Mouse (Mus musculus) intestine, embryonic 14.5 days (tissue): ENCODE data around the gene Plod3. TPM values are rescaled to one million over a fixed set of nuclear protein-coding genes. Genes with fewer than 3 reads are reported as not detected.
"Not testable (repeated sequence)": the region's sequence is repeated elsewhere in the genome, so short reads cannot be mapped to it uniquely, and the experiment has no call there.

ENCODE experiments used
- ATAC-seq: fragments of 200-750 bp; cut with Nextera tagmentation; replicated peaks from 2 replicates; pipeline ENCODE4 v1.8.0; 2017; ENCODE audit warnings: low read depth, moderate number of reproducible peaks, moderate TSS enrichment, moderate library complexity; ENCODE audit not compliant: low FRiP score, low TSS enrichment
- DNase-seq: peaks from one replicate; pipeline ENCODE4 v3.0.0-alpha.2; 2018; ENCODE audit warnings: low spot score
- H3K27ac ChIP-seq: fragments of 300-500 bp; sonication (generic); 2 replicates; pipeline ENCODE4 v1.5.1; 2014; ENCODE audit warnings: low read depth, mild to moderate bottlenecking, control low read depth
- H3K27me3 ChIP-seq: fragments of 300-500 bp; sonication (generic); replicated peaks from 2 replicates; pipeline ENCODE4 v1.6.1; 2014; ENCODE audit warnings: low read length, control low read depth; ENCODE audit not compliant: control insufficient read depth, insufficient read depth
- H3K36me3 ChIP-seq: fragments of 300-500 bp; sonication (generic); 2 replicates; pipeline ENCODE4 v1.6.1; 2014; ENCODE audit warnings: low read length, control low read depth; ENCODE audit not compliant: control insufficient read depth, insufficient read depth
- H3K4me1 ChIP-seq: fragments of 300-500 bp; sonication (generic); replicated peaks from 2 replicates; pipeline ENCODE4 v1.6.1; 2014; ENCODE audit warnings: low read length, control low read depth, mixed read lengths; ENCODE audit not compliant: control insufficient read depth, insufficient read depth
- H3K4me2 ChIP-seq: fragments of 300-500 bp; sonication (generic); 2 replicates; pipeline ENCODE4 v1.6.1; 2014; ENCODE audit warnings: low read length
- H3K4me3 ChIP-seq: fragments of 300-500 bp; sonication (generic); 2 replicates; pipeline ENCODE4 v1.5.1; 2014; ENCODE audit warnings: low read depth, low read length, control low read depth, mixed read lengths
- H3K9ac ChIP-seq: fragments of 300-500 bp; sonication (generic); 2 replicates; pipeline ENCODE4 v1.6.1; 2014; ENCODE audit warnings: mild to moderate bottlenecking, low read length
- H3K9me3 ChIP-seq: fragments of 300-500 bp; sonication (generic); 2 replicates; pipeline ENCODE4 v1.6.1; 2016; ENCODE audit warnings: low read length, control low read depth; ENCODE audit not compliant: control insufficient read depth
- WGBS: fragments of 180-500 bp; shearing (Covaris S2); extraction: QIAGEN DNeasy Blood & Tissue Kit; methylation state at CpG from one replicate; pipeline ENCODE4 v1.1.7; 2014; 5-methylcytosine and 5-hydroxymethylcytosine counted together
- polyA plus RNA-seq: library from polyadenylated mRNA; unstranded; fragments of >200 nt; fragmentation: Nextera tagmentation; extraction: Ambion mirVana; gene quantifications from 2 replicates; pipeline ENCODE4 v1.2.1, GENCODE M21; 2014

The Plod3 gene
- polyA plus RNA-seq, 1 experiment from 2014 or later, result 42.0 TPM

GRCm38 (mm10) chr5:136949551-136950336 lies 37.1 kb upstream of the Plod3 start:
- H3K27me3 ChIP-seq, H3K27ac ChIP-seq, H3K9me3 ChIP-seq, ATAC-seq, H3K36me3 ChIP-seq, H3K9ac ChIP-seq, DNase-seq, H3K4me3 ChIP-seq, H3K4me2 ChIP-seq: not testable (repeated sequence)
- WGBS, result 82% methylated on average over 14 of the region's 14 CpGs
- peaks cover 10% of the 10 kb centered on the region for H3K4me1 ChIP-seq

- Histone ChIP-seq H3K4me1 (peaks cover 10% of the 10 kb centered on the region), H3K4me3 (no peak overlapping the region), H3K4me2 (no peak overlapping the region), H3K9me3 (no peaks in the 10 kb centered on the region), H3K27me3 (no peaks in the 10 kb centered on the region), H3K27ac (no peak overlapping the region), H3K9ac (no peak overlapping the region), H3K36me3 (no peaks in the 10 kb centered on the region)
- WGBS, result 85% methylated on average over 6 of the region's 6 CpGs
- DNase-seq (no peak), ATAC-seq (no peak)
Measured at GRCm38 (mm10) chr5:136950521-136950920, 36.3 kb upstream of the Plod3 start.

GRCm38 (mm10) chr5:136952153-136952552 lies 34.7 kb upstream of the Plod3 start:
- peaks cover 10% of the 10 kb centered on the region for H3K4me1 ChIP-seq
- H3K9me3 ChIP-seq, result no peaks in the 10 kb centered on the region
- H3K27me3 ChIP-seq, result no peaks in the 10 kb centered on the region
- no peak overlapping the region for H3K4me3 ChIP-seq
- no peaks in the 10 kb centered on the region for H3K36me3 ChIP-seq
- DNase-seq (no peak), ATAC-seq (no peak)
- no peak overlapping the region for H3K27ac ChIP-seq
- 75% methylated on average over 4 of the region's 4 CpGs for WGBS
- no peak overlapping the region for H3K4me2 ChIP-seq
- no peak overlapping the region for H3K9ac ChIP-seq

GRCm38 (mm10) chr5:136953015-136953414 lies 33.8 kb upstream of the Plod3 start, which contains the start of gene Fis1:
TSS of gene Fis1 (plus strand) at chr5:136953275.
- WGBS, result under 1% methylated on average over 23 of the region's 23 CpGs
- ATAC-seq, result peak; percentile 98
- no peaks in the 10 kb centered on the region for H3K27me3 ChIP-seq
- DNase-seq, result peak; percentile 97
- H3K4me3 ChIP-seq, result peak within 1 kb of the TSS; percentile 94
- no peaks in the 10 kb centered on the region for H3K36me3 ChIP-seq
- H3K4me1 ChIP-seq, result peaks cover 10% of the 10 kb centered on the region
- peak within 1 kb of the TSS; percentile 81 for H3K9ac ChIP-seq
- H3K27ac ChIP-seq, result peak within 1 kb of the TSS; percentile 66
- H3K4me2 ChIP-seq, result peak within 1 kb of the TSS; percentile 70
- no peaks in the 10 kb centered on the region for H3K9me3 ChIP-seq

GRCm38 (mm10) chr5:136953440-136953951 lies 33.3 kb upstream of the Plod3 start:
- no peaks in the 10 kb centered on the region for H3K36me3 ChIP-seq
- whole genome bisulfite sequencing, result 2% methylated on average over 12 of the region's 12 CpGs
- ATAC-seq (0 out of 2 replicates have a peak, but pooled peaks have one; percentile 13), DNase-seq (peak; percentile 67)
- H3K4me2 ChIP-seq, result peak overlapping the region; percentile 70
- H3K27me3 ChIP-seq, result no peaks in the 10 kb centered on the region
- no peaks in the 10 kb centered on the region for H3K9me3 ChIP-seq
- H3K4me1 ChIP-seq, result peaks cover 10% of the 10 kb centered on the region
- H3K9ac ChIP-seq, result peak overlapping the region; percentile 81
- H3K27ac ChIP-seq, result peak overlapping the region; percentile 66
- H3K4me3 ChIP-seq, result peak overlapping the region; percentile 94

- ATAC-seq, result no peak
- no peak overlapping the region for H3K27ac ChIP-seq
- DNase-seq, result no peak
- no peaks in the 10 kb centered on the region for H3K9me3 ChIP-seq
- 74% methylated on average over 4 of the region's 4 CpGs for WGBS
- H3K36me3 ChIP-seq, result no peaks in the 10 kb centered on the region
- no peak overlapping the region for H3K4me3 ChIP-seq
- H3K27me3 ChIP-seq, result no peaks in the 10 kb centered on the region
- no peak overlapping the region for H3K4me2 ChIP-seq
- no peak overlapping the region for H3K9ac ChIP-seq
- H3K4me1 ChIP-seq, result peaks cover 10% of the 10 kb centered on the region
Measured at GRCm38 (mm10) chr5:136955622-136956021, 31.2 kb upstream of the Plod3 start.

- H3K36me3 ChIP-seq, result no peaks in the 10 kb centered on the region
- no peaks in the 10 kb centered on the region for H3K27me3 ChIP-seq
- no peak overlapping the region for H3K9ac ChIP-seq
- WGBS, result 93% methylated on average over 1 of the region's 1 CpGs
- DNase-seq (no peak), ATAC-seq (no peak)
- no peak overlapping the region for H3K4me2 ChIP-seq
- H3K27ac ChIP-seq, result no peak overlapping the region
- H3K4me1 ChIP-seq, result peaks cover 14% of the 10 kb centered on the region
- no peaks in the 10 kb centered on the region for H3K9me3 ChIP-seq
- no peak overlapping the region for H3K4me3 ChIP-seq
Measured at GRCm38 (mm10) chr5:136957250-136957649, 29.6 kb upstream of the Plod3 start.

- H3K27me3 ChIP-seq, result no peaks in the 10 kb centered on the region
- ATAC-seq (0 out of 2 replicates have a peak, but pooled peaks have one; percentile 18), DNase-seq (no peak)
- H3K9me3 ChIP-seq, result no peaks in the 10 kb centered on the region
- H3K4me2 ChIP-seq, result no peak overlapping the region
- H3K9ac ChIP-seq, result no peak overlapping the region
- 39% methylated on average over 5 of the region's 5 CpGs for WGBS
- H3K27ac ChIP-seq, result peak overlapping the region; percentile 66
- H3K4me3 ChIP-seq, result no peak overlapping the region
- H3K4me1 ChIP-seq, result peaks cover 12% of the 10 kb centered on the region
- peaks cover 12% of the 10 kb centered on the region for H3K36me3 ChIP-seq
Measured at GRCm38 (mm10) chr5:136958991-136959605, 27.7 kb upstream of the Plod3 start.
